Mouse (Mus musculus): ENCODE data around the gene Rbms1. TPM values are rescaled to one million over a fixed set of nuclear protein-coding genes. Genes with fewer than 3 reads are reported as not detected.

The Rbms1 gene
- total RNA-seq, 1 experiment from 2014 or later, result 72.6 TPM

DNA sequence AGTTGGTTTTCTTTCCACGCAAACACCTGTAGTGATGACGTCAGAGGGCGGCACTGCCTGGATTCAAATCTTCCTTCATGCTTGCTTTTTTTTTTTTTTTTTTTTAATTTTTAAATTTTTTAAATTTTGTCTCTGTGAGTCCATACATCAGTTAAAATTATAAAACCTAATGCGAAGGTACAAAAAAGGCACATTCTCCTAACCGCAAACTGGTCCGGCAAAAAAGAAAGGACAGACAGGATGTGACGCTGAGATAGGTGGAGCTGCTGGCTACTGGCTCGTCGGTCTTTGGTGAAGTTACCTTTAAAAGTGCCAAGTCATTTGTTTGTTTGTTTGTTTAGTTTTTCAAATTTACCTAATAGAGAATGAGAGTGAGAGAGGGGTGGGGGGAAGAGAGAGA is 211.7 kb downstream of the Rbms1 start:
- no peak for DNase-seq

DNA sequence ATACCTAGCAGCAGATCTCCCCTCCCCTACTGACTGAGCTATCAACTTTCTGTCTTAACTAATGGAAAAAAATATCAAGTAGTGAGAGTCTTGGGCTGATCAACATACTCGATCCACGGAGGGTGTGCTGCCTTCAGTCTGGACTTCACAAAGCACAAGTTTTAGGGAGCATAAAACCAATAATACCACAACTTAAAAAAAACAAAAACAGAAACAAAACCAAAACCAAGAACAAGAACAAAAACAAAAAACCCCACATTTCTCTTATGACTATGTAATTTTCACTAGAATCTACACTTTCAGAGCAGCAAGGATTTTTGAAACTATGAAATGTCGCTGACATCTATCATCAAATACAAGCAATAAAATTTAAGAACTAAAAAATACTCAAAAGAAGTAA is 212.4 kb downstream of the Rbms1 start:
- DNase-seq, result no peak

DNA sequence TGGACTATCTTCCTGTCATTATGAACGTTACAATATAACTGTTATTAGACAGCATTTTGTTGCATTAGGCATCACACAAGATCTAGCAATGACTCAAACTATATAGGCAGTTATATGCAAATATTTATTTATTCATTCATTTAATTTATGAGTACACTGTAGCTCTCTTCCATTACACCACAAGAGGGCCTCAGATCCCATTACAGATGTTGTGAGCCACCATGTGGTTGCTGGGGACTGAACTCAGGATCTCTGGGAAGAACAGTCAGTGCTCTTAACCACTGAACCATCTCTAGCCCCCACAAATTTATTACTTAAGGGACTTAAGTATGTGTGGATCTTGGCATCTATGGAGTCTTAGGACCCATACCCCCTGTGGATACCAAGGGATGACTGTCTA is 214.4 kb downstream of the Rbms1 start:
- DNase-seq, result no peak

DNA sequence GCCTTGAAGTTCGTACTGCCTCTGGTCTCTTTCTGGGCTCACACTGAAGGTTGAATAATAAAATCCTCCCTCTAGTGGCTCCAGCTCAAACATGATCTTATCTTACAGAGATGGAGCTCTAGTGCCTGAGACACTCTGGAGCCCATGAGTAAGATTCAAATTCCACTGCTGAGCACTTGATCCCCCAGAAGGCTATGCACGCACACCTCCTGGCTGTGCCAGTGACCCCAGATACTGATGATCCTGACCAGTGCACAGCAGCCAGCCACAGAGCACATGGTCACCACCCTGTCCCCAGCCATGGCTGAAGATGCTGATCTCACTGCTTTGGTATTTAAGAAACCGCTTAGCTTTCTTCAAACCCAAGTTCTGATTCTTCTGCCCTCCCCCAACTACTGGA is 215.4 kb downstream of the Rbms1 start:
- DNase-seq, result no peak

DNA sequence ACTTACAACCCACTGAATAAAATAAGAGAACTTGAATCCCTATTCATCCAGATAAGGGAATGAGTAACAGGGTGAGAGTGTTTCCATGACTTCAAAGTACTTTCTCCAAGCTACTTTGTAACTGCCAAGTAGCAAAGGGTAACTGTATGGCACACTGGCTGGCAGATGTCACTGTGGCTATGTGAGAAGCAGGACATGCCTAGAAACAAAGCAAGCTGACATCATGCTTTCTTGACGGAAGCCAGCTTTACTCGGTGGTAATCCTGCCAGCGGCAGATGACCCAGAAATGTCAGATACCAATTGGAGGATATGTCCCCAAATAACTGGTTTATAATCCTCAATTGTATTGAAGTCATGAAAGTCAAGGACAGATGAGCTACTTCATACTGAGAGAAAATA is 218.3 kb downstream of the Rbms1 start:
- no peak for DNase-seq

DNA sequence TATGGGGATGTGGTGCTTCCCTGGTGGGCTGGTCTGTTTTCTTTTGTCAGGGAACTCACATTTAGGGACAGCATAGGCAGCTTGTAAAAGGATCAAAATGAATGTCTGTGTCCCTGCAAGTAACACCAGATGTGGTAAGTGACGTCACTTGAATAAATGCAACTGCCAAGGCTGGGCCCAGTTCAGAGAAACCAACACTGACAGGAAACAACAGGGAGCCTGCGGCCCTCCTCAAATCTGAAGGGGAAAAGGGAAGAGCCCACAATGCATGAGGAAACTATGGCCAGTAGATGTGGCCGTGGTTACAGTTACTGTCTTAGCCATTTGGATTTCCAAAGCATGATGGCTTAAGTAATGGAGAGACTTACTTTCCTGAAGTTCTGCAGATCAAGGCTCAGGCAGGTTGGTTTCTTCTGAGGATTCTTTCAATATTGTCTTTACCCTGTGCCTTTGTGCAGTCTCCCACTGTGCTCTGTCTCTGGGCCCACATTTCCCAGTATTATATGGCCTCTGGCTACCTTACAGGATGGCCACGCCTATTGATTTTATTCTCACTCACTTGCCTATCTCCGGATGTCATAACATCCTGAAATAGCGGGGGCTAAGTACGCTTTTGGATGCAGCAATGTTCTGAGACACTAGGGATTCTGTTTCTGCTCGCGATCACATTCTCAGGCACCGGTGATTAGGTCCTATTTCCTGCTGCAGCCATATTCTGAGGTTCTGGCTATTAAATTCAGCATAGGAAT is 223.4 kb downstream of the Rbms1 start:
- DNase-seq, result no peak

DNA sequence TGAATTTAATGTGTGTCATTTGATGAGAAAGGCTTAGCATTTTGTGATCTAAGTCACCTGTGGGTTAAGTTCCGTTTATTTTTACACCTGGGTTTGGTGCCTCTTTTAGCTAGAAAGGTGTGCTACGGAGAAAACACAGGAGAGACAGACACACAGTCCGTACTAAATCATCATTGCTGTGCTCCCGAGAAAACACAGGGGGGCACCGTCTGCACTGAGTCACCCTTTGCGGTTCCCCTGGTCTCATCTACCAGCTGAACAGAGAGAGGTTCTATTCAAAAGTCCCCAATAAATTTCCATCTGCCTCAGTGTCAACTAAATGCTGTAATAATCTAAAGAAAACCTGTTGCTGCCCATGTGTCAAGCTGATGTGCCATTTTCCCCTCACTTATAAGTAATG is 232.1 kb downstream of the Rbms1 start:
- no peak for DNase-seq

DNA sequence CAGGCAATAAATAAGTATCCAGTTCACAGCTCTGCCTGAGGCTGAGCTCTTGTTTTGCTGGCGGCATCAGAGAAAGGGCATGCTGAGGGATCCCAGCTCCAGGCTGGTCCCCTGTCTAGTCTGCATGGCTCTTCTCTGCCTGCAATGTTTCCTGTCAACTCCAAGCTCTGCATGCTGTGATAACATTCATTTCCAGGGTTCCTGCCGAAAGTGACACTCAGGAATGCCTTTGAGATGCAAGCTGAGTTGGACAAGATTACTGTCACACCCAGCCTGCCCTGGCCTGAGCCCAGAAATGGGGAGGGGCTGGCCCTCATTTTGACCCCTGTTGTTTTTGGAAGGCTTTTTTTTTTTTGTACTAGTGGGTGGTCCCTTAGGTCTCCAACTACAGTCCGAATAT is 233.0 kb downstream of the Rbms1 start:
- DNase-seq, result no peak

DNA sequence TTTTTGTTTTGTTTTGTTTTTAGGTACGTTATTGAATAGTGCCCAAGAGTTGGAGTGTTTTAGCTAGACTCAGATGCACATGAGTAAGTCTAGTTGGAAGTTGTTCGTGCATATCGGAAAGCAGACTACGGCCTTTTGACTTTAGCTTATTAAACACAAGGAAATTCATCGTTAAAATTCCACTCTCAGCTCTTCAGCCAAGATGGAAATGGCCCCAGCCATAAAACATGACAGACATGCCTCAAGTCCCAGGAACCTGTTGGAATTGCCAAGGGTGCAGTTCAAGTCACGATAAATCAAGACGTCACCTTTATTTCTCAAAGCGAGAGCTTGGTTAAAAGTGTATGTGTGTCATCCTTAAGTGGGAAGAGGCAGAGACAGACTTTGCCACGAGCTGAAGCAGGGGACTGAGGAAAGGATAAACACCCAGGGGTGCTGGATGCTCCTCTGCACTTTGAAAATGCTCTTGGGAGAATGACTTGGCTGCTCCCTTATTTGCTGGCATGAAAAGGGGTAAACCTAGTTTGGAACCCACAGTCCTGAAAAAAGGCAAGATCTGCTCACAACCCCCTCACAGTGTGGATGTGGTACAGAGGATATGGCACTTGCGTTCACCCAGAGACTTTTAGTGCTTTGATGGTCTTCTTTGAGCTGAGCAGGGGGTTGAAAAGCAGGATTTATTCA is 233.9 kb downstream of the Rbms1 start:
- no peak for DNase-seq

DNA sequence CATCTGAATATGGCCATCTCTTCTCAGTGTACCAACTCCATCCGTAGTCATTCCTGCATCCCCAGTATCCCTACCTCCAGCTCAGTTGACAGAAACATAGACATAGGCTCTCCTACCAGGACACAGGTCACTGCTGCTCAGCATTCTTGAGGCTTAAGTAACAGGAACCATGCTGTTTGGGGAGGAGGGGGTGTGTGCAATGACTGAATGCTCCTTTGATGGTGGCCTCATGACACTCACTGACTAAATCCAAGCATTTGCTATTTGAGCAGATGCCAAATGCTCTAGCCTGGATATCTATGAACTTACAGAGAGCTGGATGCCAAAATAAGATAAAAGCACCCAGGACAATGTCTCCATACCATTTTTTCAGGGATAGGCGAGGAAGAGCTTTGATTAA is 238.3 kb downstream of the Rbms1 start:
- no peak for DNase-seq

DNA sequence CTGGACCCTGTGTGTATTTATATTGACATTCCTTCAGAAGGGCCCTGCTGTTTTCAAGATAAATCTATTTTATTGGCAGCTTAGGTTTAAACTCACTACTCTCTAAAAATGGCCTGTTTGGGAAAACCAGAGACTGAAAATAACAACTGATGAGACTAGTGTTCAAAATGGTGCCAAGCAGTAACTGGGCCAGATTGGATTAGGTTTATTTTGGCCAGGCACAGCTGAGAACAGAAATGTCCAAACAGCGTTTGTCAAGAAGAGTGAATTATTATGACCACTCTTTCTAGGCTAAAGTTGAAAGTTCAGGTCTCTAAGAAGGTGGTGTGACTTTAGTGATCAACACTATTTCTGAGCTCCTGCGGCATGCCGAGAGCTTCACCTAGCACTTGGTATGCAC is 240.0 kb downstream of the Rbms1 start:
- DNase-seq, result no peak

DNA sequence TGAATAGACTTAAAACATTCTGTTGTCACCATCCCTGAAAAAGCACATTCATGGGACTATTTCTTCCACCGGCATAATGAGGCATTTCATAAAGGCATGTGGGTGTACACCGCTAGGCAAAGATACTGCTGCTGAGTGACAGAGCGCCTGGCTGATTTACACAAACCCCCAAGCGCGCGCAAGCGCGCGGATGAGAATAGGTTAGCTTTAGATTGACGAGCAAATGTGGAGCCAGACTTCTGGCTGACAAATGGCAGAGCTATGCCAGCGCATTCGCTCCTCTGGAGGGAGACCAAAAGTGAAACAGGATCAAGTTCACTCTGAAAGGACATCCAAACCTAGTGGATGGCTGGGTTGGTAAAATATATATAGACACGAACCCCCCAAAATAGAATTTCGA is 240.5 kb downstream of the Rbms1 start, which contains the start of gene Itgb6:
Gene Itgb6 (minus strand): TSS at position 130 of the 400 bp plus-strand sequence.
- no peak for DNase-seq

DNA sequence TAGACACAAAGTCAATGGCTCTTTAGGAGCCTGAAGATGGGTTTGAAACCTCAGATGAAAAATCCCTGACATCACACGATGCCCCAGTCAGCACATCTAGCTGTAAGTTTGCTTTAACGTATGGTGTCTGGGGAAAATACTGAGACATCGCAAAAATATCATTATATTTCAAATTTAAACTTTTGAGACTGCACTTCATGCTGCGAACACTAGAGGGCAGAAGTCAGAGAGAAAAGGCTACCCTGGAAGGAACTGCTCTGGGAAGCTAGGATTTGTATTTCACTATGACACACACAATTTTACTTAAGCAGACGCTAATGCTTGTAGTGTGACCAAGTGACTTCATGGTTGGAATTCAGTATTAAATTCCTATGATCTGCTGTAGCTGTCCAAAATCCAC is 242.1 kb downstream of the Rbms1 start:
- no peak for DNase-seq

DNA sequence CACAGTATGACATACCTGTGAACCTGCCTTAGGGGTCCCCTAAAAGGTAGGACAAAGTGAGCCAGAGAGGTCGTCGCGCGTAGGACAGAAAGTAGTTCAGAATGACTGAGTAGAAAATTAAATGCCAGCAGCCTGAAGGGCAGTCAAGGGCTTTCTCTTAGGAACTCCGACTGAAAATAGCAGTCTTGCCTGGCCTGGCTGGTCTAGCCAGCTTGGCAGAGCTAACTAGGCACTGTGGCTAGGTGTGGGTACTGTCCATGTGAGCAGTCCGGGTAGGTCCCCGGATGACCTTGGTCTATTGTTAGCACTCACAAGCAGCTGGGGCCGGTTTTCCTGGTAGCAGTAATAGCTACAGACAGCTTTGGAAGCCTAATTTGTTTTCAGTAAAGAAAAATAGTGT is 242.8 kb downstream of the Rbms1 start:
- DNase-seq, result peak; percentile 35

DNA sequence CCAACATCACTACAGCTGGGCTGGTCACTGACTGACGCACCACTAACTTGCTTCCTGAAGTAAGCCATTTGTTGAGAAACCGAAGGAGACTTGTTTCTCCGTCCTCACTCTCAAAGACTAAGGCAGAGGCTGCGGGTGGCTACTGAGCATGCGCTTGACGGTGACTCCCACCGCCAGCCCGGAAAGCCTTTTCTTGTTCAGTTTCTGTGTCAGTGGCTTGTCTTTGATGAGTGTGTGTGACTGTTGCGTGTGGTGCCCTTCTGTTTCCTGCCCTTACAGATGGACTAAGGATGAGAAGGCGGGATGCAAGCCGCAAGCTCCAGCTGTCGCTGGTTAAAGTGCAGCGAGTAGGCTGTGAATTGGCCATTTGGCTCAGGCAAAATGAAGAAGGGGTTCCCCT is 245.6 kb downstream of the Rbms1 start:
- DNase-seq, result peak; percentile 8

DNA sequence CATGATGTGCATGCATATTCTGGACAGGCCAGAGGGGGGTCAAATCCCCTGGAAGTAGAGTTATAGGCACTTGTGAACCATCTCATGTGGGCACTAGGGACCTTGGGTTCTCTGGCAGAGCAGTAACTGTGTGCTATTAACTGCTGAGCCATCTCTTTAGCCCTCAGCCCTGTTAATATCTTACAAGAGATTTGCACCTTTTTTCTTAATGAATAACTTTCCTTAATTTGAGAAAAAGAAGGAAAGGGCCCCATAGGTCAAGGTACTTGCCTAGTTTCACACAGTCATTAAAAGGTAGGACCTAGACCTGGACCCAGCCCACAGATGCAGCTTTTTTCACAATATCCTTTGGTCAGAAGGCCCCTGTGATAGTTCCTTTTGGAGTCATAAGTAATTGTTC is 246.4 kb downstream of the Rbms1 start:
- DNase-seq, result no peak

DNA sequence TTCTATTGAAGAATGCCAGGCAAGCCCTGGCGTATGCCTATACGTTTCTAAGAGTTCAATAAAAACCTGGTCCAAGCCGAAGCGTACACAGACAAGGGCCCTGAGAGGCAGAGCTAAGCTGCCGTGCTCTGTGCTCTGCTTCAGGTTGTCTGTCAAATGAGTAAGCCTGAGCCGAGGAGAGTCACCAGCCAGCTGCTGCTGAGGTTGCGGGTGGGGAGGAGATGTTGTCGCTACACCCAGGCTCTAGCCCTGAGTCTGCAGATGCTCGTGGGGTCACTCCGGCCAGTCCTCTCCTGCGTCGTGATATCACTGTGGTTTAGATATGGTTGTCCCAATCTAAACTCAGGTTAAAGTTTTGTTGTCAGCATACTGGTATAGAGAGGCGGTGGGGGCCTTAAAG is 247.2 kb downstream of the Rbms1 start:
- no peak for DNase-seq

DNA sequence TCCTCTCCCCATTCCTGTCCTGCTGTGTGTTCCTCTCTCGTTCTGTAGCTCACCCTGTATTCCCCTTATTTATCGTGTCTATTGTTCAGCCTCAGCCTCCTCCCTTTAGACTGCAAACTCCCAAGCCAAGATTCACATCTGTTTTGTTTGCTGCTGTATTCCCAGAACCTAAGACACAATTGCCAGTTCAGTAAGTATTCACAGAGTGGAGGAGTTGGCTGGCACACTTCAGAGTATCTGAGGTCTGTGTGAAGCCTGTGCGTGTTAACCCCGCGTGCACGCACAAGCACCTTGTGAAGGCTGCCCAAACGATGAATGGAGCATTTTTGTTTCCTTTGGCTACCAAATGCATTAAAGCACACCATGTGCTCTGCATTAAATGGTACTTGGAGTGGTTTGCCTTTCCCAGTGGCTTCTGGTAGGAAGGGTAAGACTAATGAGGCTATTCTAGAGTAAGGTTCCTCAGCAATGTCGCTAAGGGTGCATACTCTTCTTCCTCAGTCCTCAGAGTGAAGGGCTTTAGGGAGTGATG is 248.0 kb downstream of the Rbms1 start:
- no peak for DNase-seq

DNA sequence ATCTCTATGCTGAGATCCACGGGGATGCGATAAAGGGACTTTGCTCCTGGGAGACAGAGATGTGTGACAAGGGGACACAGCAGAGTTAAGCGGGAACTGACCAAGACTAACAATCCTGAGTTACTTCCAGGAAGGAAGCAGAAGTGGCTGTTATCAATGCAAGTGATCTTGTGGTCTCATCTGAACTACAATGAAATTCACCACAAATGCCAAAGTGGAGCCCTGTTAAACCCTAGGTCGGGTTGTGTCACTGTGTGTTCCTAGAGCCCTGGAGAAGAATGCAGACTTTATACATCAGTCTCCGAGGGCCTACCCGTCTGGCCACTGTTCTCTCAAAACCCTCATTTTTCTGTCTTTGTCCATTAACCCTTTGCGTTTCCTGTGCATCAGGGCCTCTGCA is 248.5 kb downstream of the Rbms1 start:
- no peak for DNase-seq

DNA sequence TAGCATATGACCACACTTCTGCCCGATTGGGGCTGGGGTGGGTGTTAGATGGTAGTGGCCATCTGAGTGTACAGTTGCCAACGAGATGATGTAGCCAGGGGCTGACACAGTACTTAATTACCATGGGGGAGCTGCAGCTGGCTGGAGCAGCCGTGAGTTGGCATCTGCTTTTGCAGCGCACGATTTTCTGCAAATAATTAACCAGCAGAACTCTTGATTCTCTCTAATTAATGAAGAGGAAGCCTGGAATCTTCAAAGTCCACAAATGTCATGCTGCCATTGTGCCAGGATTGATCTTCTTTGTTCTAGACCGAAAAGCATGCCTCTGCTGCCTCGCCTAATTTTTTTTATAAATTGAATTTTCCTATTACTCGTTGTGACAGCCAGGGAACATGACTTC is 249.1 kb downstream of the Rbms1 start:
- DNase-seq, result no peak

DNA sequence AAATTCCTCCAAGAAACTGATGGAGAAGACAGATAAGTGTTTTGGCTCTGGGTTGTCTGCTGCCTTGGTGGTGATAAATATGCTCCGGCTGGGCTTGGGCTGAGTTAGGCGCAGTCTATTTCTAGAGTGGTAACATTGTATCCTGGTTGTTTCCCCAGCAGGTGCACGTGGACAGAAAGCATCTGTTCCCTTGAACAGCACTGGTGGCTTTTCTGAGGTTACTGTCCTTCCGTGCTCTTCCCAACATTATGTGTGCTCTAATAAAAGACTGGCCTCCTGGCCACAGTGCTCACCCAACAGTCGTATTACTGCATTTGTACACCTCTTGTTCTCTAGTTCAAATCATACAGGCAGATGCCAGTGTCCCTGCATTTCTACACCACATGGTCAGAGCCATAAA is 250.1 kb downstream of the Rbms1 start:
- no peak for DNase-seq

DNA sequence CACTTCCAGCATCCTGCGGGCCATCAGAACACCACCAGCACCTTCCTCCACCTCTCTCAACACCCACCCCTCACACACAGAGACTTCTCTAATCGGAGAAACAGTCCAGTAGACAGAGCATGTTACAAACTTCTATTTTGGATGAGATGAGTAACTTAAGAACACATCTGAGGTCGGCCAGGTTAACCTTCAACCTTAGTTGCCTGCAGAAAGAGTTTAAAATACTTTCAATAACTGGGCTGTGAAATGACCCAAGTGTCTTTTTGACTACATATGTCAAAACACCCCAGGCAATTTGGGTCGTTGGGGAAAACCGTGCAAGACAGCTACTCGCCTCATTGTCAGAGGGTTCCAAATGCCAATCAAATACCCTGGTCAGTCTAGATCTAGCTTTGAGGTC is 250.5 kb downstream of the Rbms1 start:
- DNase-seq, result no peak

DNA sequence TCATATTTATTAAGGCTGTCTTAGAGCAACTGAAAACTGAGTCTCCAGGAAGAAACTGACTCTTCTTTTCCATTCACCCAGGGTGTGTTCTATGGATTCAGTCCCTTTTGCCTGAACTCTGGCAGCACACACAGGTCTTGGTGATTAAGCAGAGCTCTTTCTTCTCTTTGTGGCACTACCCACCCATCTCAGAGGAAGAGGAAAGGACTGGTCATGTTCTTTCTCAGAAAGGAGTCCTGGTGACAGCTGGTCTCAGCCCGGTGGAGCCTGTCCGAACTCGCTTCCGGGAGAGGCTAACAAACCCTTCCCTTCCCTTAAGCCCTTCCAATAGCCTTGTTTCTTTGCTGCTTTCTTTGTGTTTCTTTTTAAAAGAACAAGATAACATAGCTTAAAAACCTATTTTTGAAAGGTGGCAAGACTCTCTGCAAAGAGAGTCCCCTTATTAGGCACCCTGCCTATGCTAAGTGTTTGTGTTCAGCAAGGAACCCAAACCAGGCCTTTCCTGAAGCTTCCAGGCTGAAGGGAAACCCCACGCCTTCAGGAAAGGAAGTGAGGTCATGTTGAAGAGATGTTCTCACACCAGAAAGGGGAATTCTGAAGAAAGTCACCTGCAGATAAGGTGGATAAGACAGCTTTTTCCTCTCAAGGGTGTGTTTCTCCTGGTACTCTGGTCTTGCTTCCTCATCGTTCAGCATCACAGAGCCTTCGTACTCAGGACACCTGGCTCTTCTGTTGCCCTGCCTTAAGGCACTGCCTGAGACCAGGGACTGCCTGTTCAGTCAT is 251.7 kb downstream of the Rbms1 start:
- DNase-seq, result no peak
